Mouse (Mus musculus): ENCODE measurements around the gene Pkm.

DNA sequence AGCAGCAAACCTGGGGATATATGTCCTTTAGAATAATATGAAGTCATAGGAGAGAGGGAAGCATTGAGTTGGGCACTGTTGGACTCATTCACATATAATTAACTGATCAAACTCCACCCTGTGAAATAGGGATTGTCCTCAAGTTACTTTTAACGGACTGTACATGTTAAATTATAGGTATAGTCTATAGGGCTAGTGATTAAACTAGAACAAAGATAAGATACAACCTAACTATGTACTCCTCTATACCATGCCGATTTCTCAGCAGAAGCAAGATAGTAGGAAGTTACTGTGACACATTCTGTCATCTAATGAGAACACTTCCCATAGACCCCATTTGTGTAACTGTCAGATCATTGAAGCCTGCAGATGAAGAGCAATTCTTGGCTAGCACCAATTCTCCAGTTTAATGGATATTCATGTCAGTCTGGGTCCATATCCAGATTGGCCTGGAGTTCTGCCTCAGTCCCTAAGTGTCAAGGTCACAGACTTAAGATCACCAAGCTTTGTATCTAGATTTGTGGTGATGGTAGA, 1.7 kb upstream of the Pkm start:
- TF ChIP-seq CTCF (IDR thresholded peaks at IDR 0.05; ENCODE audit: extremely low read depth, insufficient read depth, insufficient read length, insufficient replicate concordance) = no peak
- TF ChIP-seq POLR2A (IDR thresholded peaks at IDR 0.05; ENCODE audit: low read depth, low read length) = no peak
